Mouse (Mus musculus) lung, postnatal 0 days (tissue): ENCODE measurements around the gene Ctrc.

Source experiments
- CTCF ChIP-seq: IDR thresholded peaks from 2 replicates; pipeline ENCODE4 v1.5.1; 2016; ENCODE audit warnings: antibody characterized with exemption, mild to moderate bottlenecking
- EP300 ChIP-seq: IDR thresholded peaks from 2 replicates; pipeline ENCODE4 v1.6.1; 2016; ENCODE audit warnings: antibody characterized with exemption, mild to moderate bottlenecking, control low read depth

- no peak for TF ChIP-seq CTCF
- TF ChIP-seq EP300: no peak
These were observed 18.3 kb upstream of the Ctrc start for GRCm38 (mm10) chr4:141864506-141864905.
